Mouse (Mus musculus): ENCODE measurements around the gene Nfib.

Nfib gene

DNA sequence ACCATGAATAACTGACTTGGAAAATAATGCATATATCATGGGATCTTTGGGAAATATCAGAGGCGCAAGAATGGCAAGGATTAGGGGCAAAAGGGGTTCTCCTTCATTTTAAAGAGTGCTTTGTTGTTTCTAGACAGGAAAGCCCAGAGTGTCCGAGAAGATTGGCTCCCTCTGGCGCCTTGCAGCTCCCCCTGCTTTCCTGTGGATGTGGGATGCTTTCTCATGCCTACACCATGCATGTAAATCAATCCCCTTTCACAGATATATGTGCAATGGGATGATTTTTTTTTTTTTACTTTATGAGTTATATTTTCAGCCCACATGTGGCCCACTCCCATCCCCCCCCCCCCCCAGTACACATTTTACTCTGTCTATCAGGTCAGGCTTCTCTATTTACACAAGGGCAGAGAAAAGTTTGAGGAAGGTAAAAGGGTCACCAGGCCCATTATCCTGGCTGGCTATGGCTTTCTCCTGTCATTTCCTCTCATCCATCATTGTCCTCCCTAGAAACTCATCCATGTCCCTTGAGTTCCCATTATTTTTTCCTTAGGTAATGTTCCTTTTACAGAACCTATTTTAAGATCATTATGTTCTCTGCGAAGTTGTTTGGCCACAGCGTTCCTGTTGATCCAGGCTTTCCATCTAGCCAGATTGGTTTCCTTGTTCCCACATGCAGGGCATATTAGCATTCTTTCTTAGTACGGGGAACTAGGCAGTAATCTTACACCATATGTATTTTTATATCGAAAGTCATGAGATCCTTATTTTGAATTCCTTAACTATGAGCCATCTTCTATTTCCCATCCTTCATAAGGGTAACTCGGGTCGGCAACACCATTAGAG, 96.6 kb downstream of the Nfib start:
- ChIA-PET POLR2A (no interaction called here), CTCF (interaction anchor here in 1 of 4 experiments (1.8 kb wide), 1 partner anchor 11 kb away, joined by 8 read pairs; no protein-coding TSS in a partner anchor)

DNA sequence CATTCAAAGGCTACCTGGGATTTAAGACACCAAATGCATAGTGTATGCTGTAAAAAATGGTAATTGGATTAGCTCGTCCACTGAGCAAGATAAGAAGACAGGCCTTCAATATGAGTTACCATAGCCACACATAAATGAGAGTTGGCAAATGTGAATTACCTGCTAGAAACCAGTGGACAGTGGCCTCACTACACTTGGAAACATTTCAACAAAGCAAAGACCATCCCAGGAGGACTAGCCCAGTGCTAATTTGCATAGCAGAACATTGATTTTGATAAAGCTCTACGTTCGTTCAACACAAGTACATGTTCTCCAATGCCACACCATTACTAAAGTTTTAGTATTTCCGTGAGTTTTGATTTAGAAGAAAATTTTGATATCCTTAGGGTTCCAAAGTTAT, 98.3 kb downstream of the Nfib start:
- ChIA-PET CTCF (no interaction called here), POLR2A (no interaction called here)

DNA sequence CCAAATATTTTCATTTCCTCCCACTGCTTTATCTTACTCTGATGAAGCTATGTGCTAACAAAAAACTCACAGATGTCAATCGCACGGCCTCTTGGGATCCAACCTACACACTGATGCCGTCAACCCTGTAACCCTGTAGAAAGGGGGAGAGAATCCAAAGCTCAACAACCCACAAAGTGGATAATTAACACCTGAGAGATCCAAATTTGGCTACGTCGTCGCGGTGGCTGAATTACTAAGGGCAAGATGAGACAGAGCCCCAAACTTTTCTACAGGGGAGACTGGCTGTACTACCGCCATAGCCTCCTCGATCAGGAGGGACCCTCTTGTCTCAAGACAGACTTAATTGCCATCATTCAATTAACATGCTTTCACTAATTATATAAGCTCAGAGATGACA, 99.2 kb downstream of the Nfib start:
- POLR2A ChIA-PET, result no interaction called here
- CTCF ChIA-PET, result no interaction called here

DNA sequence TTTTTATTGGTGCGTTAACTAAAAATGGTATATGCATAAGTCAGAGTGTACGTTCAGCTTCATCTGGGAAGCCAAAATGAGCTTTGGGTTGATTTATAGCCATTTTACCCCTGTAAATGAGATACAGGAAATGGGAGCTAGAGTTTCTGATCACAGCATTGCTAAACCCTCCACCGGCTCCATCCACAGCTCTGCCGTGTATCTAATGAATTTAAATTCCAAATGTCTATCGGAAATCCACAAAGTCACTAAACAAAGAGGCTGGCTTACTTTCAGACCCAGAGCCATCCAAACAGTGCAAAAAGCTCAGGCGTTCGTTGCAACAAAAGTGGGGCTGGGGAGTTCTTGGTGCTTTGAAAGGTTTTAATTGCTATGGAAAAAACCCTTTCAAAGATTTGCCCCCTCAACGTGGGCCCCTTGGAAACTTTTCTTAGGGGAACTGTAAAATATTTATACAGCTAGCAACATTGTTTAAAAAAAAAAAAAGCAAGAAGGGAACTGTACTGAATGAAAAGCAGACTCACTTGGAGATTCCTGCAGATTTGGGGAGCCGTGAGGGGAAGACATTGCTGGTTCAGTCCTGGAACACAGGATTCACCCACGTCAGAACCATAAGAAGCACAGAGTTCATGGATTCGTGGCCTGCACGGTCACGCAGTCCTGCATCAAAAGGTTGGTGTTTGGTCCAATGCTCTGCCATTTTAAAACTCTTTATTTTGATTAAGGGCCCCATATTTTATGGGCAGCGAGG, 100.3 kb downstream of the Nfib start:
- POLR2A ChIA-PET, result interaction anchor here in 1 of 4 experiments (0.5 to 1.8 kb wide), 2 partner anchors 15 to 335 kb away, joined by 4 to 5 read pairs; no protein-coding TSS in a partner anchor
- CTCF ChIA-PET, result interaction anchor here in 2 of 4 experiments (0.6 to 1.1 kb wide), 2 partner anchors 9 to 859 kb away, joined by 3 read pairs; no protein-coding TSS in a partner anchor

DNA sequence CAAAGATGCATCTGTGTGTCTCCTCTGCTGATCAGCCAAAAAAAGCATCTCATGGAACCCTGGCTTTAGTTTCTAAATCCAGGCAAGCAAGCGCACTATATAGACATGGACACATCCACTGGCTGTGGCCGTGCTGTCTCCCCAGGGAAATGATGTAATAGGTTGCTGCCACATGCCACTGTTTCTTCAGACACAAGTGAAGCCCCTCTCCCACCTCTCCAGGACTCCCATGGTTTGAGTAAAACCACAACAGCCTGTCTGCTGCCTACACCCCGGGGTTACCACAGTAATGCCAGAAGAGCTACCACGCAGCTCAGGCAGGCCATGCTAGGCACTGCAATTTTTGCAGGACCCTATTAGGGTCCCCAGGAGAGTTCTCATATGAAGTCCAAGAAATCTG, 101.0 kb downstream of the Nfib start:
- ChIA-PET CTCF (interaction anchor here in 3 of 4 experiments (0.6 to 1.1 kb wide), 3 partner anchors 10 to 859 kb away, joined by 3 read pairs; no protein-coding TSS in a partner anchor), POLR2A (interaction anchor here in 1 of 4 experiments (1.3 to 1.8 kb wide), 2 partner anchors 12 to 16 kb away, joined by 3 to 5 read pairs; no protein-coding TSS in a partner anchor)

DNA sequence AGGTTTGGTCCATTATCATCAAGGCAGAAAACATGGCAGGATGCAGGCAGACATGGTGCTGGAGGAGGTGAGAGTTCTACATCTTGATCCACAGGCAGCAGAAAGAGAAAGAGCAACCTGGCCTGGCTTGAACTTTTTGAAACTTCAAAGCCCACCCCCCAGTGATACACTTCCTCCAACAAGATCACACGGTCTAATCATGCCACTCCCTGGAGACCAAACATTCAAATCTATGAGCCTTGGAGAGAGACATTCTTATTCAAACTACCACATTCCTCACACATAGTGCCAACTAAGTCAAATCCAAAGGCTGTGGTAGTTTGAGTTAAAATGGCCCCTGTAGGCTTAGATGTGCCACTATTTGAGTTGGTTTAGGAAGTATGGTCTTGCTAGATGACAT, 104.9 kb downstream of the Nfib start:
- CTCF ChIA-PET, result no interaction called here
- POLR2A ChIA-PET, result no interaction called here

DNA sequence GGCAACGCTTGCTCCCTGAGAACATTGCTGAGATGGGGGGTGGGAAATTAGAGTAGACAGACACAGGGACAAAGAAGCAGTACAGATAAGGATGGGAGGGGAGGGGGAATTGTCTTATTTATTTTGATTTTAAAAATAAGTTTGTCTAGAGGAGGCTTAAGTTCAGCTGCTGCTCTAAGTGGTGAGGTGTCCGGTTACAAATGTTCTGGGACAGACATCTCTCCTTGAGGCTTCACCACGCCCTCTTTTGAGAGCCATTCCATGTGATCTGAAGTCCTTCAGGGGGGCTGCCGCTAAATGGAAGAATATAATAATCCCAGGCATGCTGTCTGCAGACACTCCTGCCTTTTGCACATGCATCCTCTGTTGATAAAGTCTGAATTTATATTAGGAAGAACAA, 107.1 kb downstream of the Nfib start:
- ChIA-PET POLR2A (interaction anchor here in 1 of 4 experiments (0.7 kb wide), 1 partner anchor 1462 kb away, joined by 3 read pairs; no protein-coding TSS in a partner anchor), CTCF (no interaction called here)

DNA sequence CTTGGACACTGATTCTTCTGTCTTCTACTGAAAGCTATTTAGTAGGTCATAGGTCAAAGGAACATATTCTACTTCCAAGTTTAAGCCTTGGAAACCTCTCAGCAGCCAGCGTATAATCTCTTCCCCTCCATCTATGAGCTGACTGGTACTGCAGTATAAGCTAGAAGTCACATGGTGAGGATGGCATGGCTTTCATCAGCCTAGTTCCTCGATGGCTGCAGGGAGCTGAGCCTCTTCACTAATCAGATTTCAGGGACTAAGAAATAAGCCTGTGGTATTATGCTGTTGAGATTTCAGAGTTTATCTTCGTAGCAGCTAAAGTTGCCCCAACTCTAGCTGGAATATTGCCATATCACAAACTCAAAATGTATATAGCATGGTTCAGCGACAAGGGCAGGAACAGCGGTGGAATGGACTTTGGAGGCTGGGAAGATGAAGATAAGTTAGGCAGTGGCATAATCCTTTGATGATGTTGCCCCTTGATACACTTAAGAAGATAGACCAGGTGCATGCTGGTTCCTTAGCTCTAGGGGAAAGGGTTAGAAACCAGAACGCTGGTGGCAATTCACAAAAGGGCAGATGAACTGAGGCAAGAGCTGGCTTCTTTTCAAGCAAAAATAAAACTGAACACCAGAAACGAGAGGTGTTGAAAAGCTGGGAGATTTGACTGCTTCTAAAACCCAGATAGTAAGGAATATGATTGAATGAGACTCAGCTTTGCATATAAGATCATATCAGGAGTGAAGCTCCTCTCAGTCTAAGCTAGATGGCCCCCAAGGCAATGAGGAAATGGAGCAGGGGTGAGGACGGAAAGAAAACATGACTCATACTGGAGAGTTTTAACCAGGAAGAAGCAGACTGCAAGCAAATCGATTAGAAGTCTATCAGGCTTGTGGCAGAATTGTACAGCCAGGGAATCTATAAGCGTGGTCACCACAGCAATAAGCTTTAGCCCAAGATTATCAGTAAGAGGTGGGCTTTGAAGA, 111.6 kb downstream of the Nfib start:
- POLR2A ChIA-PET, result interaction anchor here in 1 of 4 experiments (0.6 to 0.7 kb wide), 2 partner anchors 34 to 1033 kb away, joined by 4 to 5 read pairs; no protein-coding TSS in a partner anchor
- CTCF ChIA-PET, result interaction anchor here in 2 of 4 experiments (0.6 kb wide), 2 partner anchors 20 to 1087 kb away, joined by 4 read pairs; no protein-coding TSS in a partner anchor

DNA sequence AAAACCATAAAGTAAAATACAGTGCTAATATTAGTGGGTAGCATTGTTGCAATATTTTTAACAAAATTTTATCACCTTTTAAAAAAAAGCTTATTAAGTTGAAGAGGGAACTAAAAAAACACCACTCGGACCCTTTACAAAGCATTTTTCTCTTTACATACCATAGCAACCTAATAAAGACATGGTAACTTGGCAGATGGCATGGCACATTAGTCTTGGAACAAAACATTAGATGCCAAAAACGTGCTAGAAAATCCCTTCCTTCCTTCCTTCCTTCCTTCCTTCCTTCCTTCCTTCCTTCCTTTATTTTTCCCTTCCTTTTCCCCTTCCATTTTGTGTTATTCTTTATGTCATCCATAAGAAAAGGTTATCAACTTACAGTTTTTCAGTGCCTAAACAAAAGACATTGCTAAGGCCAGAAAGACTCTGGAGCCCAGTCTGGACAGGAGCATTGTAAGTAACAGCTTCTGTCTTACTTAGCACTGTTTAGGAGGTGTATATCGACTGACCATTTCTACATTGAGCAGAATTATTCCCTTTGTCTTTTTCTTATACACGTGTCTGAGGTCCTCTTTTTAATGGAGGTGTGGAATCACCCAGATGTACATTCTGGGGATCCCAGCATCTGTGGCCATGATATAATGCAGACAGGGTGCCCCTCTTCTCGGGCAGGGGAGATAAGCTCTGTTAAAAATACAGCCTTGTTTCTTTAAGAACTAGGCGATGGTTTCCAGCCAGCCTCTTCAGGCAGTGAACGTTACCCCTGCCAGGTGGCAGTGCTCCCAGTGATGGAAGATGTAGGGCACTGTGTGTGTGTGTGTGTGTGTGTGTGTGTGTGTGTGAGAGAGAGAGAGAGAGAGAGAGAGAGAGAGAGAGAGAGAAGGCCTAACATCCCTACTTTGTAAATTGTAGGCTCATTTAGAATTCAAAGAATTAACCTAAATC, 113.2 kb downstream of the Nfib start:
- ChIA-PET POLR2A (interaction anchor here in 1 of 4 experiments (0.5 kb wide), 1 partner anchor 12 kb away, joined by 3 read pairs; no protein-coding TSS in a partner anchor), CTCF (interaction anchor here in 2 of 4 experiments (0.6 kb wide), 3 partner anchors 54 to 1011 kb away, joined by 3 to 5 read pairs (median 4); no protein-coding TSS in a partner anchor)

DNA sequence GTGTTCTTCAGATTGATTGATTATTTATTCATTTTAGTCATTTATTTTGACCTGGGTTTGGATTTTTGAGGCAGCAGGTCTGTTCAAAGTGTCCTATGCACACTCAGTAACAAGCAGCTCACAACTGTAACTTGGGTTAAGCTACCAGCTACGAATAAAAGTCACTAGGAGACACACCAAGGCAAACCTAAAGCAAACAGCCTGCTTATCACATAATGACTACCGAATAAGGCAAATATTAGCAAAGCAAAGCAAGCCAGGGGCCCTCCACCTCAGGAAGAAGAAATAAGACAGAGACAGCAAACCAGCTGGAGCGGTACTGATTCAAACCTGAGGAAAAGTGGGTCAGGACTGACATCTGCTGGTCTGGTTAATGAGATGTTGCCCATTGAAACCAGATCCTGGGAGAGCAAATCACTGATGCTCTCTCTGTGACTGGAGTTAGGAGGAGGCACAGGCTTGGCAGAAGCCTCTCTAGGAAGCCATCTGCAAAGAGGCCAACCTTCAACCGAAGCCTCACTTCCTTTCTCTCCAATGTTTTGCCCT, 116.1 kb downstream of the Nfib start:
- CTCF ChIA-PET, result interaction anchor here in 2 of 4 experiments (0.7 to 1.0 kb wide), 3 partner anchors 47 to 993 kb away, joined by 3 to 16 read pairs (median 3); no protein-coding TSS in a partner anchor
- POLR2A ChIA-PET, result no interaction called here

DNA sequence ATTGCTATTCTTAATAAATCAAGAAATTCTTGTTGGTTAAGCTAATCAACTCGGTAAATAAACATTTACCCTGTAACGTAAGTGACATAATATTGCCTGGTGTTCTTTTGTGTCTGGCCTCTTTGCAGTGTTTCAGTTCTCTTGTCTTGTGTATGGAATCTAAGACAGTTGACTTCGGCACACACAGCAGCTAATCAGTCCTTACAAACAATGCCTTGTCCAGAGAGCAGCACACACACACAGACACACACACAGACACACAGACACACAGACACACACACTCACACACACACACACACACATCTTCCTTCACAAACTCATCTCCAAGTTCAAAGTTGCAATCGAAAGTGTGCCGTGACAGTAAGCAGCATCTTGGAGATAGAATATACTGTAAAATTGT, 116.8 kb downstream of the Nfib start:
- POLR2A ChIA-PET, result no interaction called here
- CTCF ChIA-PET, result interaction anchor here in 2 of 4 experiments (0.6 to 0.8 kb wide), 2 partner anchors 46 to 274 kb away, joined by 3 read pairs; no protein-coding TSS in a partner anchor

DNA sequence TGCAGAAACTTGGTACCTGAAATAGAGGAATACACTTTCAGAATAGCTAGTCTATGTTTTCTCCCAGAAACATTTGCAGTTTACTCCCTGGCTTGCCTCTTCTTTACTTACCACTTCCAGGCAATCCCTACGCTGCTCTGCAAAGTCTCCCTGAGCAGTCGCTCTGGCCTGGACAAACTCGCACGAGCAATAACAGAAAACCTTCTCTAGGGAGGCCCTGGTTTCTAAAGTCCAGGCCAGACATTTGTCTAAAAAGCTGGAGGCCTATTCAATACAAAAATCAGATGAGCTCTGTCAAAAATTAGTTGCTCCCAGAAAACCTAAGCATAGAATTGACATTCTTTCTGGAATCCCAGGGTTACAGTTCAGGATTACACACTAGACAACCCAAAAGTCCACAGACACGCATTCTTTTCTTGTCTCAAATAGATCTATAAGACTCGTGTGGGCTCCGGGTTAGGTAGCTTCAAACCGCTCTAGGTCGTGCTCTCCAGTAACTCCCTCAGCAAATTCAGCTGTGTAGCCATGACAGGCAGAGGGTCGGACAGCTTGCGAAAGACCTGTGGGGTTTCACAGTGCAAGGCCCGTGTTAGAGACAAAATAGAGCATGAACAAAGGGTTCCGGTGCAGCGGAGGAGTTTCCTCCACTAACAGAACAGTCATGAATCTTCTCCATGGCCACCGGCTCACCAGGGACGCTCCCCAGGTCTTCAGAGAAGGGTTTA, 118.2 kb downstream of the Nfib start:
- ChIA-PET POLR2A (no interaction called here), CTCF (interaction anchor here in 1 of 4 experiments (0.5 kb wide), 1 partner anchor 330 kb away, joined by 4 read pairs; no protein-coding TSS in a partner anchor)

DNA sequence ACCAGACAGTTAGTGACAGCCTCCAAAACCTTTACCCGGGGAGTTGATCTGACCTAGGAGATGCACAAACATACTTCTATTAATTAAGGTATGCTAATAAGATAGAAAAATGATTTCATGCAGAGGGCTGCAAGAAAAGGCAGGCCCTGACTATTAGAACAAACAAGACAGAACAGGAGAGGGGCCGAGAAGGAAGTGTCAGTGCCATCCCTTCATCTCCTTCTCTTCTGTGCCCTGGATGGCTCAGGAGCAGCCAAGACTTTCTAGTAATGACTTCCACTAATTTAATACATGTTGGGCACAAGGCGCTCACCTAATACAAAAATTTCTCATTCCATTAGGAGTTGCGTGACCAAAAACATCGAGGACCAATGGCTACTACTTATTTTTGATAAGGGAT, 118.9 kb downstream of the Nfib start:
- ChIA-PET CTCF (interaction anchor here in 1 of 4 experiments (0.5 kb wide), 1 partner anchor 329 kb away, joined by 4 read pairs; no protein-coding TSS in a partner anchor), POLR2A (no interaction called here)

DNA sequence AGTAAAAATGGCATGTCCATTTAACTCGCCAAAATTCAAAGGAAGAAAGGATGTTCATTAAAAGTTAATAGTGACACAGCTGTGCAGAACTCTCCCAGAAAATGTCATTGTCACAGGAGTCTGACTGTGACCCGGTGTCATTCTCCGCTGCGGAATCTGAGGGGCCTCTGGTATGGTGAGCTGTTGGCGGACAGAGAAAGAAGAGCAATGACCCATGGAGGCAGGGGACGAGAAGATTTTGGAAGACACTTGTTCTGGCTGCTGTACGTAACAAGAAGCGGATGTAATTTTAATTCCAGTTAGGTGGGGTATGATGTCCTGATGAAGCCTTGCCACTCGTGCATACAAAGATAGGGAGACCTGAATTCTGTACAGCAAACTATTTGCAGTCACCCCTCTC, 120.0 kb downstream of the Nfib start:
- CTCF ChIA-PET, result no interaction called here
- POLR2A ChIA-PET, result no interaction called here

DNA sequence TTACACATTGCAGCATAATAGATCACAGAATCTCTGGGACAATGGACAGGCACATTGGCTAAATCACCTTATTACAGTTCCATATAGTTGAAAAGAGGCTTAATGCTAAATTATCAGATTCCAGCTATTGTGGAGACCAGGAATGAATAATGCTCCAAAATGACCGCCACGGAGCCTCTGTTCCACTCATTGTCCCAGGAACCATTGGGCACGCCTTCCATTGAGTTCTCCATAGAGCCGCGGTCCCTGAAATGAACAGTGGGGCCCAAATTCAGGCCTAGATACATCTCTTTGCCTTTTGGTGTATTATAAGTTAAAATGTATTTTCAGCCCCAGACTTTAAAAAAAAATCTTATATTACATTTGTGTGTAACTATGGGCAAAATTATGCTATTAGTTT, 120.5 kb downstream of the Nfib start:
- ChIA-PET CTCF (no interaction called here), POLR2A (interaction anchor here in 1 of 4 experiments (0.6 kb wide), 1 partner anchor 675 kb away, joined by 3 read pairs; no protein-coding TSS in a partner anchor)

DNA sequence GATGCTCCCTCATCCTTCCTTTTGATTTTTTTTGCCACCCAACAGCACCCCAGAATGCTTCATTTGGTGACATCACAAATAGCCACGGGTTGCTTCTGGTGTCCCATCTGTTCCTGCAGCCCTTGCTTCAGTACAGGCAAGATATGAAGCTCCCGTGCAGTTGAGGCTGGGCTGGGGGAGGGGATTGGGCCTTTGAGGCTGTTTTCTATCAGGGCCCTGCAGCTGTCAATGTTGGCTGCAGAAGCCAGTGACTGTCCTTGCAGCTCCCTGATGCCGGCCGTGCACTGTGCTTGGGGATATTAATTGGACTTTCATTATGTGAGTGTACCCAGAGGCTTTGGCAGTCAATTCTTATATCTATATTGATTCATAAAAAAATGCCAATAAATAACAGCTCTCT, 121.0 kb downstream of the Nfib start:
- POLR2A ChIA-PET, result interaction anchor here in 1 of 4 experiments (0.6 kb wide), 1 partner anchor 675 kb away, joined by 3 read pairs; no protein-coding TSS in a partner anchor

DNA sequence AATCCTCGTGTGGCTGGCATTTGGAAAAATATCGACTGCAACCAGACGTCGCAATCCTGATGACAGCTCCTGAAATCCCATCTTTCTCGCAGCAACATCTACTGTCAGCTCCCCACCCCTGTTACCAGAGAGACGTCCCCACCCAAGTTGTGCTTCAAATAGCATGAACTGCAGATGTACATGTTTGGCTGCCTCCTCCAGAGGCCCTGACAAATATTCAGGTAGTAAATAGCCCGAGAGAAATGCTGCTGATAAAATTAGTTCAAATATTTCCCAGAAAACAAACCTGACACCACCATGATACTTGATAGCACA, 132.3 kb downstream of the Nfib start:
- ChIA-PET CTCF (no interaction called here), POLR2A (no interaction called here)

More for the DNA sequence above, 121.0 kb downstream of the Nfib start:
- CTCF ChIA-PET, result no interaction called here

Data from embryonic stem cell, embryonic (primary cell).